Mouse (Mus musculus) liver, postnatal 0 days (tissue): Measurements from ENCODE around the gene Map4k1. TPM values are rescaled to one million over a fixed set of nuclear protein-coding genes. Genes with fewer than 3 reads are reported as not detected.

Source experiments
- ATAC-seq: fragments of 200-750 bp; cut with Nextera tagmentation; 2 replicates; pipeline ENCODE4 v1.8.0; 2017; ENCODE audit warnings: mild to moderate bottlenecking, moderate library complexity
- DNase-seq: peaks from one replicate; pipeline ENCODE4 v3.0.0-alpha.2; 2016
- H3K27ac ChIP-seq: fragments of 300-500 bp; sonication (generic); 2 replicates; pipeline ENCODE4 v1.5.1; 2014; ENCODE audit warnings: antibody characterized with exemption, moderate library complexity, mild to moderate bottlenecking, low read depth
- H3K27me3 ChIP-seq: fragments of 300-500 bp; sonication (generic); 2 replicates; pipeline ENCODE4 v1.6.1; 2014; ENCODE audit warnings: low read length, control low read depth, mixed read lengths; ENCODE audit not compliant: insufficient read depth
- H3K36me3 ChIP-seq: fragments of 300-500 bp; sonication (generic); replicated peaks from 2 replicates; pipeline ENCODE4 v1.6.1; 2014; ENCODE audit warnings: mild to moderate bottlenecking, control low read depth, low read length, moderate library complexity, mixed read lengths; ENCODE audit not compliant: insufficient read depth
- H3K4me1 ChIP-seq: fragments of 300-500 bp; sonication (generic); 2 replicates; pipeline ENCODE4 v1.6.1; 2014; ENCODE audit warnings: antibody characterized with exemption, mild to moderate bottlenecking, control low read depth; ENCODE audit not compliant: insufficient read depth
- H3K4me2 ChIP-seq: fragments of 300-500 bp; sonication (generic); 2 replicates; pipeline ENCODE4 v1.6.1; 2014; ENCODE audit warnings: low read depth, mild to moderate bottlenecking, low read length, moderate library complexity, mixed read lengths
- H3K4me3 ChIP-seq: fragments of 300-500 bp; sonication (generic); 2 replicates; pipeline ENCODE4 v1.5.1; 2014; ENCODE audit warnings: low read depth, low read length
- H3K9ac ChIP-seq: fragments of 300-500 bp; sonication (generic); replicated peaks from 2 replicates; pipeline ENCODE4 v1.6.1; 2014; ENCODE audit warnings: mild to moderate bottlenecking, moderate library complexity
- H3K9me3 ChIP-seq: fragments of 300-500 bp; sonication (generic); 2 replicates; pipeline ENCODE4 v1.6.1; 2016; ENCODE audit warnings: mild to moderate bottlenecking, control low read depth, low read length, mixed read lengths
- CTCF ChIP-seq: sonication (generic); IDR thresholded peaks from 2 replicates; pipeline ENCODE4 v1.5.1; 2016; ENCODE audit warnings: antibody characterized with exemption, low read depth
- EP300 ChIP-seq: IDR thresholded peaks from 2 replicates; pipeline ENCODE4 v1.6.1; 2016; ENCODE audit warnings: antibody characterized with exemption, low read depth, mild to moderate bottlenecking
- WGBS: fragments of 180-500 bp; shearing (Covaris S2); extraction: QIAGEN DNeasy Blood & Tissue Kit; methylation state at CpG from one replicate; pipeline ENCODE4 v1.1.7; 2014; ENCODE audit not compliant: insufficient replicate concordance; 5-methylcytosine and 5-hydroxymethylcytosine counted together
- microRNA-seq: library from miRNA; unstranded; fragments of <30 nt; microRNA quantifications from one replicate; pipeline ENCODE4, GENCODE M21; 2016
- polyA plus RNA-seq: library from polyadenylated mRNA; unstranded; fragments of >200 nt; fragmentation: Nextera tagmentation; extraction: Ambion mirVana; gene quantifications from 2 replicates; pipeline ENCODE4 v1.2.1, GENCODE M21; 2015

The Map4k1 gene
- polyA plus RNA-seq, 1 experiment from 2014 or later, result 16.5 TPM

GRCm38 (mm10) chr7:29044302-29044701 lies 62.5 kb downstream of the Map4k1 start:
- ATAC-seq, result peak; percentile 23; the same call in 1 of the 2 replicates
- Histone ChIP-seq H3K9ac (no peak overlapping the region), H3K36me3 (no peaks in the 10 kb centered on the region), H3K9me3 (peaks cover 3% of the 10 kb centered on the region; the same call in 1 of the 2 replicates), H3K27me3 (no peaks in the 10 kb centered on the region), H3K4me1 (peaks cover 13% of the 10 kb centered on the region), H3K4me3 (no peak overlapping the region), H3K27ac (no peak overlapping the region), H3K4me2 (no peak overlapping the region)
- 79% methylated on average over 9 of the region's 9 CpGs for WGBS
- TF ChIP-seq CTCF (no peak), EP300 (no peak)
- no peak for DNase-seq

- no peak for ATAC-seq
- H3K27ac ChIP-seq, result no peak overlapping the region
- no peaks in the 10 kb centered on the region for H3K36me3 ChIP-seq
- H3K9me3 ChIP-seq, result peaks cover 3% of the 10 kb centered on the region; the same call in 1 of the 2 replicates
- WGBS, result 9% methylated on average over 12 of the region's 12 CpGs
- DNase-seq, result no peak
- no peak overlapping the region for H3K4me3 ChIP-seq
- no peak overlapping the region for H3K9ac ChIP-seq
- H3K27me3 ChIP-seq, result no peaks in the 10 kb centered on the region
- 0 out of 2 replicates have a peak, but pooled peaks cover 3% of the 10 kb centered on the region for H3K4me1 ChIP-seq
- no peak overlapping the region for H3K4me2 ChIP-seq
- TF ChIP-seq EP300 (no peak), CTCF (no peak)
Observed at GRCm38 (mm10) chr7:29046533-29046932, 64.7 kb downstream of the Map4k1 start.

- Histone ChIP-seq H3K4me3 (no peak overlapping the region), H3K9me3 (peaks cover 3% of the 10 kb centered on the region; the same call in 1 of the 2 replicates), H3K36me3 (no peaks in the 10 kb centered on the region), H3K4me1 (0 out of 2 replicates have a peak, but pooled peaks cover 3% of the 10 kb centered on the region), H3K9ac (no peak overlapping the region), H3K4me2 (no peak overlapping the region), H3K27ac (no peak overlapping the region), H3K27me3 (peaks cover 13% of the 10 kb centered on the region)
- TF ChIP-seq EP300, result no peak
- TF ChIP-seq CTCF, result peak; percentile 41
- ATAC-seq (no peak), DNase-seq (no peak)
- 77% methylated on average over 3 of the region's 3 CpGs for WGBS
Observed at GRCm38 (mm10) chr7:29048070-29048469, 66.2 kb downstream of the Map4k1 start.

GRCm38 (mm10) chr7:29048615-29049014 lies 66.8 kb downstream of the Map4k1 start:
- Histone ChIP-seq H3K4me2 (no peak overlapping the region), H3K9ac (no peak overlapping the region), H3K4me3 (no peak overlapping the region), H3K36me3 (no peaks in the 10 kb centered on the region), H3K4me1 (0 out of 2 replicates have a peak, but pooled peaks cover 2% of the 10 kb centered on the region), H3K27ac (no peak overlapping the region), H3K27me3 (peaks cover 19% of the 10 kb centered on the region), H3K9me3 (peaks cover 3% of the 10 kb centered on the region; the same call in 1 of the 2 replicates)
- DNase-seq, result no peak
- no peak for ATAC-seq
- no peak for TF ChIP-seq EP300
- no peak for TF ChIP-seq CTCF
- WGBS, result 64% methylated on average over 11 of the region's 11 CpGs

GRCm38 (mm10) chr7:29050797-29051196 lies 68.9 kb downstream of the Map4k1 start:
- Histone ChIP-seq H3K9me3 (peaks cover 3% of the 10 kb centered on the region; the same call in 1 of the 2 replicates), H3K9ac (no peak overlapping the region), H3K4me2 (no peak overlapping the region), H3K27ac (no peak overlapping the region), H3K27me3 (peaks cover 25% of the 10 kb centered on the region), H3K4me1 (no peaks in the 10 kb centered on the region), H3K36me3 (no peaks in the 10 kb centered on the region), H3K4me3 (no peak overlapping the region)
- 45% methylated on average over 2 of the region's 2 CpGs for WGBS
- no peak for DNase-seq
- no peak for ATAC-seq
- TF ChIP-seq CTCF (peak; percentile 75), EP300 (no peak)

GRCm38 (mm10) chr7:29052821-29053220 lies 71.0 kb downstream of the Map4k1 start:
- Histone ChIP-seq H3K36me3 (no peaks in the 10 kb centered on the region), H3K9ac (no peak overlapping the region), H3K4me2 (no peak overlapping the region), H3K4me1 (no peaks in the 10 kb centered on the region), H3K27ac (no peak overlapping the region), H3K9me3 (peaks cover 3% of the 10 kb centered on the region; the same call in 1 of the 2 replicates), H3K4me3 (no peak overlapping the region), H3K27me3 (peaks cover 25% of the 10 kb centered on the region)
- TF ChIP-seq CTCF (no peak), EP300 (no peak)
- WGBS, result 8% methylated on average over 19 of the region's 19 CpGs
- DNase-seq (no peak), ATAC-seq (no peak)

Small RNAs within 50 kb of the gene (microRNA-seq; reads per million reads assigned to microRNA genes)
- not detected for gene Gm44408

Other genes with a start within 250 kb of the Map4k1 start
- 77.2 and 83.9 TPM in 2 replicates for gene Mrps12, start 240.2 kb upstream of the Map4k1 start, polyA plus RNA-seq
- 7.9 and 8.5 TPM in 2 replicates for gene Sars2, start 240.1 kb upstream of the Map4k1 start, polyA plus RNA-seq
- gene Ccer2, start 225.9 kb upstream of the Map4k1 start, polyA plus RNA-seq, result not detected in 2 replicates
- gene Sirt2, start 215.3 kb upstream of the Map4k1 start, polyA plus RNA-seq, result 20.5 and 22.7 TPM in 2 replicates
- 25.1 and 26.9 TPM in 2 replicates for gene Nfkbib, start 214.5 kb upstream of the Map4k1 start, polyA plus RNA-seq
- gene Rinl, start 193.1 kb upstream of the Map4k1 start, polyA plus RNA-seq, result 7.2 and 7.6 TPM in 2 replicates
- gene Hnrnpl, start 173.5 kb upstream of the Map4k1 start, polyA plus RNA-seq, result 82.0 and 88.6 TPM in 2 replicates
- gene Ech1, start 156.8 kb upstream of the Map4k1 start, polyA plus RNA-seq, result 534 and 566 TPM in 2 replicates
- 19.5 and 21.3 TPM in 2 replicates for gene Lgals4, start 148.2 kb upstream of the Map4k1 start, polyA plus RNA-seq
- gene Lgals7, start 118.2 kb upstream of the Map4k1 start, polyA plus RNA-seq, result 0.14 and 0.34 TPM in 2 replicates
- 0.09 and 0.23 TPM in 2 replicates for gene Capn12, start 100.6 kb upstream of the Map4k1 start, polyA plus RNA-seq
- 76.3 and 81.2 TPM in 2 replicates for gene Actn4, start 19.7 kb upstream of the Map4k1 start, polyA plus RNA-seq
- gene Eif3k, start 186 bp upstream of the Map4k1 start, polyA plus RNA-seq, result 162 and 166 TPM in 2 replicates
- gene Ryr1, start 143.1 kb downstream of the Map4k1 start, polyA plus RNA-seq, result 0.09 and 0.33 TPM in 2 replicates
- 0.94 and 1.7 TPM in 2 replicates for gene Rasgrp4, start 152.8 kb downstream of the Map4k1 start, polyA plus RNA-seq
- 10.5 and 12.5 TPM in 2 replicates for gene Fam98c, start 174.2 kb downstream of the Map4k1 start, polyA plus RNA-seq
- not detected in 2 replicates for gene Ggn, start 188.2 kb downstream of the Map4k1 start, polyA plus RNA-seq
- 0.13 and 0.21 TPM in 2 replicates for gene Spred3, start 188.4 kb downstream of the Map4k1 start, polyA plus RNA-seq
- 143 TPM in 2 replicates for gene Psmd8, start 198.7 kb downstream of the Map4k1 start, polyA plus RNA-seq
- 0.09 and 0.17 TPM in 2 replicates for gene Catsperg1, start 232.0 kb downstream of the Map4k1 start, polyA plus RNA-seq